Mouse (Mus musculus) cerebellum, adult (tissue): ENCODE data around the gene 4933427D14Rik.

ENCODE experiments used
- ATAC-seq: cut with Nextera tagmentation; 2 replicates; pipeline ENCODE4 v1.9.2; 2017; ENCODE audit warnings: mild to moderate bottlenecking, moderate library complexity, mixed read lengths; ENCODE audit not compliant: insufficient number of reproducible peaks, low FRiP score, low TSS enrichment

4933427D14Rik gene

GRCm38 (mm10) chr11:72207204-72207833 lies at the start of gene 4933427D14Rik, which contains the start of gene Txndc17:
Gene 4933427D14Rik (minus strand): TSS chr11:72207459.
Gene Txndc17 (plus strand): TSS chr11:72207547.
- ATAC-seq, result peak; percentile 71

GRCm38 (mm10) chr11:72256441-72256840 lies 49.2 kb upstream of the 4933427D14Rik start:
- ATAC-seq, result no peak

- ATAC-seq, result no peak
Observed at GRCm38 (mm10) chr11:72255629-72256028, 48.4 kb upstream of the 4933427D14Rik start.

GRCm38 (mm10) chr11:72245196-72245753 lies 38.0 kb upstream of the 4933427D14Rik start:
- no peak for ATAC-seq

GRCm38 (mm10) chr11:72240062-72240860 lies 33.0 kb upstream of the 4933427D14Rik start:
- no peak for ATAC-seq

- ATAC-seq, result no peak
Observed at GRCm38 (mm10) chr11:72234013-72234412, 26.8 kb upstream of the 4933427D14Rik start.

- no peak for ATAC-seq
Observed at GRCm38 (mm10) chr11:72232991-72233390, 25.7 kb upstream of the 4933427D14Rik start.

GRCm38 (mm10) chr11:72232068-72232467 lies 24.8 kb upstream of the 4933427D14Rik start:
- ATAC-seq, result no peak

- ATAC-seq, result no peak
Observed at GRCm38 (mm10) chr11:72228513-72228912, 21.3 kb upstream of the 4933427D14Rik start.

- no peak for ATAC-seq
Observed at GRCm38 (mm10) chr11:72226901-72227300, 19.6 kb upstream of the 4933427D14Rik start.

- ATAC-seq, result 0 out of 2 replicates have a peak, but pooled peaks have one; percentile 52
Observed at GRCm38 (mm10) chr11:72226020-72226791, 18.9 kb upstream of the 4933427D14Rik start.

GRCm38 (mm10) chr11:72224865-72225264 lies 17.6 kb upstream of the 4933427D14Rik start:
- 0 out of 2 replicates have a peak, but pooled peaks have one; percentile 27 for ATAC-seq

- ATAC-seq, result no peak
Observed at GRCm38 (mm10) chr11:72223414-72223813, 16.2 kb upstream of the 4933427D14Rik start.

- ATAC-seq, result no peak
Observed at GRCm38 (mm10) chr11:72221278-72221677, 14.0 kb upstream of the 4933427D14Rik start.

GRCm38 (mm10) chr11:72217116-72217515 lies 9.9 kb upstream of the 4933427D14Rik start:
- no peak for ATAC-seq

- ATAC-seq, result peak; percentile 76
Observed at GRCm38 (mm10) chr11:72215410-72215797, 8.1 kb upstream of the 4933427D14Rik start, which contains the start of gene Med31. Gene Med31 (minus strand): TSS chr11:72215592.

- ATAC-seq, result peak; percentile 95
Observed at GRCm38 (mm10) chr11:72214591-72215409, 7.5 kb upstream of the 4933427D14Rik start.

GRCm38 (mm10) chr11:72207834-72208377 lies 647 bp upstream of the 4933427D14Rik start:
- ATAC-seq, result no peak
